Mouse (Mus musculus): ENCODE data around the gene Gm4216. TPM values are rescaled to one million over a fixed set of nuclear protein-coding genes. Genes with fewer than 3 reads are reported as not detected.
"Not testable (repeated sequence)": the region's sequence is repeated elsewhere in the genome, so short reads cannot be mapped to it uniquely, and the experiment has no call there.

Gm4216 gene
- total RNA-seq (2014; fragmentation: Nextera tagmentation) (not detected in 2 replicates), total RNA-seq (2017) (0.17 TPM in 1 of 2 replicates, not detected in the other), polyA plus RNA-seq (2012) (not detected in 2 replicates)

DNA sequence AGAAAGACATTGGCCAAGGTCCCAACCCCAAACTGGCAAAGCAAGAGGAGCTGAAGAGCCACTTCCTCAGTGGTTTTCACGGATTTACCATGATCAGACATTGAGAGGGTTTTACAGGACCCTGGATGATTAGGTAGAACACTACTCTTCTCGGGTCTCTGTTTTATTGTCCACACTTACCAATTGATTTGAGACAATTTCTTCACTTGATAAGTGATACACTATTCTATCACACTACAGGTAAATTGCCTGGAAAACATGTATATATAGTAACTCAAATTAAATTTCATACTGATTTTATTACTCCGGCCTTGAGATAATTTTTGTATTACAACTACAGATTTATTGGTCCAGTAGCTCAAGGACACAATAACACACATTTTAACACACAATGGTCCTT is at the start of gene Gm4216:
Gene Gm4216 (minus strand): TSS at position 101 of the 400 bp plus-strand sequence.
- ATAC-seq (ENCODE audit: extremely low read depth, insufficient number of reproducible peaks, low FRiP score, poor library complexity, severe bottlenecking), result not testable (repeated sequence)

GRCm38 (mm10) chr7:23067356-23067755 is 47.6 kb upstream of the Gm4216 start, which contains the start of gene Gm8720:
TSS of gene Gm8720 (minus strand) at chr7:23067456.
- H3K36me3 ChIP-seq (replicated peaks); H3K9me3 ChIP-seq (replicated peaks); DNase-seq (ENCODE audit: low spot score); ATAC-seq (ENCODE audit: extremely low read depth, insufficient number of reproducible peaks, low FRiP score, poor library complexity, severe bottlenecking); H3K4me1 ChIP-seq (ENCODE audit: insufficient read depth, low read depth, low read length); H3K4me3 ChIP-seq (ENCODE audit: low read depth, low read length); H3K27me3 ChIP-seq (ENCODE audit: insufficient read depth, low read length): not testable (repeated sequence)

More for the DNA sequence above, at the start of gene Gm4216:
- DNase-seq (ENCODE audit: low spot score); H3K27me3 ChIP-seq (ENCODE audit: insufficient read depth, low read length); H3K36me3 ChIP-seq (replicated peaks); H3K4me3 ChIP-seq (ENCODE audit: low read depth, low read length); H3K9me3 ChIP-seq (replicated peaks); H3K4me1 ChIP-seq (ENCODE audit: insufficient read depth, low read depth, low read length): not testable (repeated sequence)

- not testable (repeated sequence) for H3K4me1 ChIP-seq (ENCODE audit: insufficient read depth, low read depth, low read length); ATAC-seq (ENCODE audit: extremely low read depth, insufficient number of reproducible peaks, low FRiP score, poor library complexity, severe bottlenecking); H3K36me3 ChIP-seq (replicated peaks); H3K4me3 ChIP-seq (ENCODE audit: low read depth, low read length); H3K9me3 ChIP-seq (replicated peaks); DNase-seq (ENCODE audit: low spot score); H3K27me3 ChIP-seq (ENCODE audit: insufficient read depth, low read length)
Observed at GRCm38 (mm10) chr7:23055240-23055639, 35.5 kb upstream of the Gm4216 start, which contains the start of gene Vmn1r163. TSS of gene Vmn1r163 (plus strand) at chr7:23055540.

DNA sequence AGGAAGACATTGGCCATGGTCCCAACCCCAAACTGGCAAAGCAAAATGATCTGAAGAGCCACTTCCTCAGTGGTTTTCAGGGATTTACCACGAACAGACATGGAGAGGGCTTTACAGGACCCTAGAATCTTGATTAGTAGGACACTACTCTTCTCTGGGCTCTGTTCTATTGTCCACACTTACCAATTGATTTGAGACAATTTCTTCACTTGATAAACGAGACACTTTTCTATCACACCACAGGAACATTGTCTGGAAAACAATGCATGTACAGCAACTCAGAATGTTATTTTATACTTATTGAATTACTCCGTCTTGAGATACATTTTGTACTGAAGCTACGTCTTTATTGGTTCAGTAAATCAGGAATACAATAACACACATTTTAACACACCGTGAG is 35.1 kb downstream of the Gm4216 start, which contains the start of gene Gm4214:
Gene Gm4214 (minus strand): TSS at position 101 of the 400 bp plus-strand sequence.
- H3K27me3 ChIP-seq (ENCODE audit: insufficient read depth, low read length); H3K4me3 ChIP-seq (ENCODE audit: low read depth, low read length); H3K36me3 ChIP-seq (replicated peaks); H3K9me3 ChIP-seq (replicated peaks); H3K4me1 ChIP-seq (ENCODE audit: insufficient read depth, low read depth, low read length); DNase-seq (ENCODE audit: low spot score); ATAC-seq (ENCODE audit: extremely low read depth, insufficient number of reproducible peaks, low FRiP score, poor library complexity, severe bottlenecking): not testable (repeated sequence)

Other genes starting within 250 kb of the Gm4216 start
- not detected in 2 replicates for gene Vmn1r158, start 229.1 kb downstream of the Gm4216 start, total RNA-seq (2014; fragmentation: Nextera tagmentation)
- gene Vmn1r158, start 229.1 kb downstream of the Gm4216 start, total RNA-seq (2017), result not detected in 2 replicates
- gene Vmn1r158, start 229.1 kb downstream of the Gm4216 start, polyA plus RNA-seq (2012), result not detected in 2 replicates
- gene Vmn1r159, start 176.3 kb downstream of the Gm4216 start, total RNA-seq (2014; fragmentation: Nextera tagmentation), result not detected in 2 replicates
- gene Vmn1r159, start 176.3 kb downstream of the Gm4216 start, total RNA-seq (2017), result not detected in 2 replicates
- gene Vmn1r159, start 176.3 kb downstream of the Gm4216 start, polyA plus RNA-seq (2012), result not detected in 2 replicates
- not detected in 2 replicates for gene Vmn1r160, start 148.7 kb downstream of the Gm4216 start, total RNA-seq (2014; fragmentation: Nextera tagmentation)
- not detected in 2 replicates for gene Vmn1r160, start 148.7 kb downstream of the Gm4216 start, total RNA-seq (2017)
- not detected in 2 replicates for gene Vmn1r160, start 148.7 kb downstream of the Gm4216 start, polyA plus RNA-seq (2012)
- not detected in 2 replicates for gene Gm4214, start 35.2 kb downstream of the Gm4216 start, total RNA-seq (2014; fragmentation: Nextera tagmentation)
- gene Gm4214, start 35.2 kb downstream of the Gm4216 start, total RNA-seq (2017), result not detected in 2 replicates
- not detected in 2 replicates for gene Gm4214, start 35.2 kb downstream of the Gm4216 start, polyA plus RNA-seq (2012)
- not detected in 2 replicates for gene Vmn1r163, start 35.6 kb upstream of the Gm4216 start, total RNA-seq (2014; fragmentation: Nextera tagmentation)
- gene Vmn1r163, start 35.6 kb upstream of the Gm4216 start, total RNA-seq (2017), result 0.16 TPM in 1 of 2 replicates, not detected in the other
- gene Vmn1r163, start 35.6 kb upstream of the Gm4216 start, polyA plus RNA-seq (2012), result not detected in 2 replicates
- gene Gm8720, start 47.5 kb upstream of the Gm4216 start, total RNA-seq (2014; fragmentation: Nextera tagmentation), result not detected in 2 replicates
- not detected in 2 replicates for gene Gm8720, start 47.5 kb upstream of the Gm4216 start, total RNA-seq (2017)
- not detected in 2 replicates for gene Gm8720, start 47.5 kb upstream of the Gm4216 start, polyA plus RNA-seq (2012)
- gene Gm10662, start 124.6 kb upstream of the Gm4216 start, total RNA-seq (2014; fragmentation: Nextera tagmentation), result not detected in 2 replicates
- gene Gm10662, start 124.6 kb upstream of the Gm4216 start, total RNA-seq (2017), result 0.12 and 0.16 TPM in 2 replicates
- not detected in 2 replicates for gene Gm10662, start 124.6 kb upstream of the Gm4216 start, polyA plus RNA-seq (2012)
- not detected in 2 replicates for gene Vmn1r165, start 197.4 kb upstream of the Gm4216 start, total RNA-seq (2014; fragmentation: Nextera tagmentation)
- not detected in 2 replicates for gene Vmn1r165, start 197.4 kb upstream of the Gm4216 start, total RNA-seq (2017)
- gene Vmn1r165, start 197.4 kb upstream of the Gm4216 start, polyA plus RNA-seq (2012), result not detected in 2 replicates
- not detected in 2 replicates for gene Vmn1r166, start 231.8 kb upstream of the Gm4216 start, total RNA-seq (2014; fragmentation: Nextera tagmentation)
- gene Vmn1r166, start 231.8 kb upstream of the Gm4216 start, total RNA-seq (2017), result not detected in 2 replicates
- not detected in 2 replicates for gene Vmn1r166, start 231.8 kb upstream of the Gm4216 start, polyA plus RNA-seq (2012)

All from G1E (cell line).